Mouse (Mus musculus) right cerebral cortex, postnatal 4 days (tissue): ENCODE data around the gene Plin3.
"Not testable (repeated sequence)": the region's sequence is repeated elsewhere in the genome, so short reads cannot be mapped to it uniquely, and the experiment has no call there.

Source experiments
- DNase-seq: peaks from one replicate; pipeline ENCODE4 v3.0.0-alpha.2; 2022

Gene Plin3

GRCm38 (mm10) chr17:56272644-56273043, 20.0 kb downstream of the Plin3 start:
- no peak for DNase-seq

- DNase-seq, result no peak
Measured at GRCm38 (mm10) chr17:56271609-56272253, 20.9 kb downstream of the Plin3 start.

GRCm38 (mm10) chr17:56269741-56270140, 22.9 kb downstream of the Plin3 start:
- no peak for DNase-seq

- DNase-seq, result peak; percentile 46
Measured at GRCm38 (mm10) chr17:56269153-56269630, 23.5 kb downstream of the Plin3 start.

- no peak for DNase-seq
Measured at GRCm38 (mm10) chr17:56266271-56266670, 26.4 kb downstream of the Plin3 start.

- no peak for DNase-seq
Measured at GRCm38 (mm10) chr17:56265869-56266268, 26.8 kb downstream of the Plin3 start.

GRCm38 (mm10) chr17:56265011-56265410, 27.7 kb downstream of the Plin3 start:
- DNase-seq, result no peak

- DNase-seq, result peak; percentile 74
Measured at GRCm38 (mm10) chr17:56264020-56264419, 28.7 kb downstream of the Plin3 start.

- DNase-seq, result no peak
Measured at GRCm38 (mm10) chr17:56262645-56263094, 30.0 kb downstream of the Plin3 start.

GRCm38 (mm10) chr17:56261166-56261565, 31.5 kb downstream of the Plin3 start:
- DNase-seq, result no peak

GRCm38 (mm10) chr17:56259301-56260037, 33.2 kb downstream of the Plin3 start:
- DNase-seq, result no peak

GRCm38 (mm10) chr17:56258812-56259211, 33.9 kb downstream of the Plin3 start:
- DNase-seq, result not testable (repeated sequence)

- not testable (repeated sequence) for DNase-seq
Measured at GRCm38 (mm10) chr17:56258269-56258668, 34.4 kb downstream of the Plin3 start.

- DNase-seq, result no peak
Measured at GRCm38 (mm10) chr17:56257181-56257894, 35.3 kb downstream of the Plin3 start.

- peak; percentile 83 for DNase-seq
Measured at GRCm38 (mm10) chr17:56256239-56256881, 36.3 kb downstream of the Plin3 start, which contains the start of gene Fem1a. TSS of gene Fem1a (plus strand) at chr17:56256810.

GRCm38 (mm10) chr17:56255863-56256238, 36.8 kb downstream of the Plin3 start:
- peak; percentile 100 for DNase-seq

- peak; percentile 74 for DNase-seq
Measured at GRCm38 (mm10) chr17:56255429-56255828, 37.2 kb downstream of the Plin3 start.

- no peak for DNase-seq
Measured at GRCm38 (mm10) chr17:56254695-56255094, 38.0 kb downstream of the Plin3 start.

- peak; percentile 64 for DNase-seq
Measured at GRCm38 (mm10) chr17:56251136-56251829, 41.4 kb downstream of the Plin3 start.

- no peak for DNase-seq
Measured at GRCm38 (mm10) chr17:56245608-56246007, 47.1 kb downstream of the Plin3 start.

- DNase-seq, result peak; percentile 80
Measured at GRCm38 (mm10) chr17:56241541-56242401, 50.9 kb downstream of the Plin3 start.
